Mouse (Mus musculus) liver, postnatal 0 days (tissue): ENCODE results near the gene Gm17604.

Source experiments
- CTCF ChIP-seq: sonication (generic); IDR thresholded peaks from 2 replicates; pipeline ENCODE4 v1.5.1; 2016; ENCODE audit warnings: antibody characterized with exemption, low read depth
- EP300 ChIP-seq: IDR thresholded peaks from 2 replicates; pipeline ENCODE4 v1.6.1; 2016; ENCODE audit warnings: antibody characterized with exemption, low read depth, mild to moderate bottlenecking

- TF ChIP-seq EP300, result no peak
- no peak for TF ChIP-seq CTCF
Observed at GRCm38 (mm10) chrX:164971206-164971605, 33.4 kb downstream of the Gm17604 start.
